Mouse (Mus musculus) heart, postnatal 0 days (tissue): ENCODE data around the gene Uap1l1. TPM values are rescaled to one million over a fixed set of nuclear protein-coding genes. Genes with fewer than 3 reads are reported as not detected.

Experiments used
- ATAC-seq: fragments of 200-750 bp; cut with Nextera tagmentation; 2 replicates; pipeline ENCODE4 v1.8.0; 2017; ENCODE audit warnings: low read depth, moderate number of reproducible peaks, moderate library complexity; ENCODE audit not compliant: insufficient read depth
- DNase-seq: peaks from one replicate; pipeline ENCODE4 v3.0.0-alpha.2; 2016; ENCODE audit warnings: low spot score
- H3K27ac ChIP-seq: fragments of 300-500 bp; sonication (generic); 2 replicates; pipeline ENCODE4 v1.5.1; 2014; ENCODE audit warnings: low read depth, mild to moderate bottlenecking
- H3K27me3 ChIP-seq: fragments of 300-500 bp; sonication (generic); 2 replicates; pipeline ENCODE4 v1.6.1; 2014; ENCODE audit warnings: low read length, mixed read lengths; ENCODE audit not compliant: control insufficient read depth, insufficient read depth
- H3K36me3 ChIP-seq: fragments of 300-500 bp; sonication (generic); replicated peaks from 2 replicates; pipeline ENCODE4 v1.6.1; 2014; ENCODE audit warnings: low read length, mixed read lengths; ENCODE audit not compliant: control insufficient read depth, insufficient read depth
- H3K4me1 ChIP-seq: fragments of 300-500 bp; sonication (generic); 2 replicates; pipeline ENCODE4 v1.6.1; 2014; ENCODE audit warnings: antibody characterized with exemption; ENCODE audit not compliant: control insufficient read depth, insufficient read depth
- H3K4me2 ChIP-seq: fragments of 300-500 bp; sonication (generic); 2 replicates; pipeline ENCODE4 v1.6.1; 2014; ENCODE audit warnings: low read depth, mild to moderate bottlenecking, low read length, moderate library complexity
- H3K4me3 ChIP-seq: fragments of 300-500 bp; sonication (generic); 2 replicates; pipeline ENCODE4 v1.5.1; 2014; ENCODE audit warnings: low read depth, low read length
- H3K9ac ChIP-seq: fragments of 300-500 bp; sonication (generic); replicated peaks from 2 replicates; pipeline ENCODE4 v1.6.1; 2014; ENCODE audit warnings: low read depth, low read length, mixed read lengths
- H3K9me3 ChIP-seq: fragments of 300-500 bp; sonication (generic); replicated peaks from 2 replicates; pipeline ENCODE4 v1.6.1; 2016; ENCODE audit warnings: low read length; ENCODE audit not compliant: control insufficient read depth
- CTCF ChIP-seq: IDR thresholded peaks from 2 replicates; pipeline ENCODE4 v1.5.1; 2016; ENCODE audit warnings: antibody characterized with exemption, control low read depth, low read depth
- EP300 ChIP-seq: IDR thresholded peaks from 2 replicates; pipeline ENCODE4 v1.6.1; 2016; ENCODE audit warnings: antibody characterized with exemption, low read depth
- WGBS: fragments of 180-500 bp; shearing (Covaris S2); extraction: QIAGEN DNeasy Blood & Tissue Kit; methylation state at CpG from one replicate; pipeline ENCODE4 v1.1.7; 2014; 5-methylcytosine and 5-hydroxymethylcytosine counted together
- polyA plus RNA-seq: library from polyadenylated mRNA; unstranded; fragments of >200 nt; fragmentation: Nextera tagmentation; extraction: Ambion mirVana; gene quantifications from 2 replicates; pipeline ENCODE4 v1.2.1, GENCODE M21; 2015
- total RNA-seq: library from RNA; depleted of rRNA; stranded (reverse); fragments of >200 nt; gene quantifications from 2 replicates; pipeline ENCODE4 v1.2.3, GENCODE M21; 2014; ENCODE audit warnings: low replicate concordance

Gene Uap1l1
- total and polyA plus RNA-seq, 2 experiments from 2014 or later: 1.3 to 14.3 TPM

DNA sequence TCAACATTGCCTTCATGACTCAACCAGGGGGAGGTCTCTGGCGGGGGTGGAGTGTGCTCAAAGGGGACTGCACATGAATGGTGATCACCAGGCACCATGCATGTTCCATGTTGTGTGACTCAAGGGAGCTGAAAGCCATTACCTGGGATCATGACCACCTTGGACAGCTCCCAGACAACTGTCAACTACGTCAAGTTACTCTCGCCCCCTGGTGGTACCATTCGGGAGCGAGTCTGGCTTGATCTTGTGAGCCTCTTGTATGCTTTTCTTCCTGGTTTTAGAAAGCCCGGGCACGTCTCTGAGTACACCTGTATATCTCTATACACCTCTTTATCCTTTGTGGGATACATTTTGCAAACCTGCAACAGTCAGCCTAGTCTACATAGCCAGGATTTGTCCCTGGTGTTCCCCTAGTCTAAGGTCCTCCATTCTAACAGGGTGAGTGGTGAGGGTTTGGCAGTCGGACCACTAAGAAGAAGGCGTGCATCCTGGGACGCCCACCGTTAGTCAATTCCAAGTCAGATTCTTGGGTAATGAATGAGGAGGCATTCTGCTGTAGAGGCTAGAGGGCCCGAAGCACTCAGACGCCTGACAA lies 37.0 kb upstream of the Uap1l1 start:
- Histone ChIP-seq H3K4me2 (peak overlapping the region; percentile 65), H3K9me3 (no peaks in the 10 kb centered on the region), H3K36me3 (no peaks in the 10 kb centered on the region), H3K4me1 (no peaks in the 10 kb centered on the region), H3K9ac (no peak overlapping the region), H3K27ac (no peak overlapping the region), H3K4me3 (peak overlapping the region; percentile 52), H3K27me3 (peaks cover 74% of the 10 kb centered on the region)
- DNase-seq (peak; percentile 66), ATAC-seq (no peak)
- WGBS: 2% methylated on average over 13 of the region's 13 CpGs
- TF ChIP-seq EP300: no peak
- peak; percentile 74 for TF ChIP-seq CTCF

DNA sequence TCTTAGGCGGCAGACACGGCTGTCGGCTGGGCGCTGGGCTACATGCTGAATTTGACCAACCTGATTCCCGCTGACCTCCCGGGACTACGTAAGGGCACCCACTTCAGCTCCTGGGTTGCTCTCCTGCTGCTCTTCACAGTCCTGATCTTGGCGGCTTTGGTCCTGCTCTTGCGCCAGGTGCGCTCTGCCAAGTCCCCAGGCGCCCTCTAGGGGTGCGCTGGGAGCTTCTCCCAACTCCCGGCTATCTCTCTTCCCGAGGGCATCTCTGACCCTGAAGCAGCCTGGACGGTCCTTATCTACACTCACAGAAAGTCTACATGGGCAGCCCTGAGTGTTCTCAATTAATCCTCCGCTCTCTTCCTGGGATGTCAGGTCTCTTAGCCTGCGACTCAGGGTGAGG lies 35.3 kb upstream of the Uap1l1 start:
- 3% methylated on average over 17 of the region's 17 CpGs for WGBS
- TF ChIP-seq EP300 (no peak), CTCF (peak; percentile 53)

DNA sequence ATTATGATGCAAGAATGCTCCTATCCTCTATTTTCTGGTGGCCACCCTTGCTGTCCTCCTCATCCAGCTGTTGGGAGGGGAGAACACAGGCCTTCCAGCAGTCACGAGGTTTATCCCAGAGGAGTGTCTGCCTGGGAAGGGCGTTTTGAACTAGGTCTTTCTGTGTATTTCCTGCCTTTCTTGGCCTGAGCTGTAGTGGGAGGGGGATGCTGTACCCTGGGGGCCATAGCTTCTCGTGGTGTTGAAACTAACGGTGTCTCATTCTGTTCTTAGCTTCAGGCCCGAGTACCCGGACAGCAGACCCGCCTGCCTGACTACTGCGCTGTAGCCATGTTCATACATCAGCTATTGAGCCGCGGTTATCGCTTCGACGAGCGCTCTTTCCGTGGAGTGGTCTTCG lies 34.8 kb upstream of the Uap1l1 start:
- peaks cover 95% of the 10 kb centered on the region for H3K27me3 ChIP-seq
- H3K36me3 ChIP-seq: no peaks in the 10 kb centered on the region
- H3K9ac ChIP-seq: no peak overlapping the region
- ATAC-seq: no peak
- H3K27ac ChIP-seq: no peak overlapping the region
- peak; percentile 7 for DNase-seq
- peak overlapping the region; percentile 36 for H3K4me2 ChIP-seq
- no peaks in the 10 kb centered on the region for H3K9me3 ChIP-seq
- no peaks in the 10 kb centered on the region for H3K4me1 ChIP-seq
- peak overlapping the region; percentile 22 for H3K4me3 ChIP-seq
- TF ChIP-seq CTCF: no peak
- no peak for TF ChIP-seq EP300
- 20% methylated on average over 16 of the region's 16 CpGs for WGBS

More for the DNA sequence above, 35.3 kb upstream of the Uap1l1 start:
- no peaks in the 10 kb centered on the region for H3K36me3 ChIP-seq
- peaks cover 91% of the 10 kb centered on the region for H3K27me3 ChIP-seq
- peak overlapping the region; percentile 36 for H3K4me2 ChIP-seq
- H3K27ac ChIP-seq: no peak overlapping the region
- H3K9me3 ChIP-seq: no peaks in the 10 kb centered on the region
- no peak overlapping the region for H3K9ac ChIP-seq
- peak; percentile 32 for DNase-seq
- peak overlapping the region; percentile 22 for H3K4me3 ChIP-seq
- ATAC-seq: no peak
- H3K4me1 ChIP-seq: no peaks in the 10 kb centered on the region

GRCm38 (mm10) chr2:25399051-25399450 lies 33.6 kb upstream of the Uap1l1 start, which contains the start of gene Npdc1:
TSS of gene Npdc1 (plus strand) at chr2:25399351.
- Histone ChIP-seq H3K27ac (no peak within 1 kb of the TSS), H3K9ac (no peak within 1 kb of the TSS), H3K4me1 (peaks cover 5% of the 10 kb centered on the region; the same call in 1 of the 2 replicates), H3K4me3 (no peak within 1 kb of the TSS), H3K27me3 (peaks cover 100% of the 10 kb centered on the region), H3K4me2 (no peak within 1 kb of the TSS), H3K36me3 (no peaks in the 10 kb centered on the region), H3K9me3 (no peaks in the 10 kb centered on the region)
- ATAC-seq: no peak
- 54% methylated on average over 8 of the region's 8 CpGs for WGBS
- TF ChIP-seq EP300: no peak
- TF ChIP-seq CTCF: no peak
- DNase-seq: no peak

GRCm38 (mm10) chr2:25398065-25398464 lies 32.6 kb upstream of the Uap1l1 start:
- Histone ChIP-seq H3K4me1 (peaks cover 5% of the 10 kb centered on the region; the same call in 1 of the 2 replicates), H3K36me3 (no peaks in the 10 kb centered on the region), H3K4me2 (no peak overlapping the region), H3K27ac (no peak overlapping the region), H3K4me3 (no peak overlapping the region), H3K9ac (no peak overlapping the region), H3K9me3 (no peaks in the 10 kb centered on the region), H3K27me3 (peaks cover 94% of the 10 kb centered on the region)
- WGBS: 89% methylated on average over 7 of the region's 7 CpGs
- TF ChIP-seq CTCF (no peak), EP300 (no peak)
- ATAC-seq: no peak
- no peak for DNase-seq

DNA sequence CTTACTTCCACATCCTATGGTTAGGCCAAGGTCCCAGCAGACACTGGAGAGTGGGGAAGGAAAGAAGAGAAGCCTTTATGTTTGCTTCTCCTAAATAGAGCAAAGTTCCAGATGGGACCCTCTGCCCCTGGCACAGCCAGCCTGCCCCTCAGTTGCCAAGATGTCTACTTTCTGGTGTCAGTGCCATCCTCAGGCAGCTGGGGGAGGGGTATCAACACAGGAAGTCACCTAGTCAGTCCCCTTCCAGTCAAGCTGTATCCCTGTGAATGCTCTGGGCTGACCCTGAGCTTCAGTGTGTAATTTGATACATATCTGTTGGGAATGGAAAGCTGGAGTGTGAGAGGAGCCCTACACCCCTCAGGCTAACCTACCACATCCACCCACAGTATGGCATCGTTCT lies 31.5 kb upstream of the Uap1l1 start:
- H3K36me3 ChIP-seq: no peaks in the 10 kb centered on the region
- no peak overlapping the region for H3K27ac ChIP-seq
- DNase-seq (no peak), ATAC-seq (no peak)
- 57% methylated on average over 1 of the region's 1 CpGs for WGBS
- H3K9me3 ChIP-seq: no peaks in the 10 kb centered on the region
- no peak overlapping the region for H3K4me3 ChIP-seq
- peaks cover 5% of the 10 kb centered on the region; the same call in 1 of the 2 replicates for H3K4me1 ChIP-seq
- peaks cover 87% of the 10 kb centered on the region for H3K27me3 ChIP-seq
- no peak overlapping the region for H3K4me2 ChIP-seq
- no peak overlapping the region for H3K9ac ChIP-seq
- no peak for TF ChIP-seq CTCF
- TF ChIP-seq EP300: no peak
